Mouse (Mus musculus): ENCODE data around the gene Clpb. TPM values are rescaled to one million over a fixed set of nuclear protein-coding genes. Genes with fewer than 3 reads are reported as not detected.

Clpb gene
- polyA plus RNA-seq, 1 experiment from 2014 or later, result 56.2 TPM

GRCm38 (mm10) chr7:101777053-101777452 lies 113.6 kb downstream of the Clpb start:
- peaks cover 15% of the 10 kb centered on the region for H3K4me1 ChIP-seq
- H3K36me3 ChIP-seq (replicated peaks), result peaks cover 54% of the 10 kb centered on the region

GRCm38 (mm10) chr7:101817861-101818401 lies 154.5 kb downstream of the Clpb start, which contains the start of gene Phox2a:
Phox2a (plus strand) TSS chr7:101818313.
- no peaks in the 10 kb centered on the region for H3K9me3 ChIP-seq
- peaks cover 41% of the 10 kb centered on the region for H3K4me1 ChIP-seq
- WGBS, result 1% methylated on average over 45 of the region's 45 CpGs
- peaks cover 3% of the 10 kb centered on the region for H3K36me3 ChIP-seq (replicated peaks)
- DNase-seq (ENCODE audit: low spot score), result peak; percentile 36
- H3K4me3 ChIP-seq, result peak within 1 kb of the TSS; percentile 52
- no peak within 1 kb of the TSS; the same call in 1 of the 2 replicates for H3K27ac ChIP-seq (replicated peaks)
- peaks cover 78% of the 10 kb centered on the region for H3K27me3 ChIP-seq (replicated peaks; ENCODE audit: low read depth, poor library complexity, severe bottlenecking)

More at GRCm38 (mm10) chr7:101777053-101777452, 113.6 kb downstream of the Clpb start:
- Histone ChIP-seq H3K27ac (replicated peaks) (no peak overlapping the region), H3K27me3 (replicated peaks; ENCODE audit: low read depth, poor library complexity, severe bottlenecking) (no peaks in the 10 kb centered on the region), H3K9me3 (no peaks in the 10 kb centered on the region), H3K4me3 (no peak overlapping the region)
- 91% methylated on average over 1 of the region's 1 CpGs for WGBS
- DNase-seq (ENCODE audit: low spot score), result no peak

- WGBS, result 2% methylated on average over 35 of the region's 35 CpGs
- peak overlapping the region; percentile 64 for H3K4me3 ChIP-seq
- H3K4me1 ChIP-seq, result peaks cover 55% of the 10 kb centered on the region
- peaks cover 29% of the 10 kb centered on the region for H3K36me3 ChIP-seq (replicated peaks)
- DNase-seq (ENCODE audit: low spot score), result peak; percentile 55
- H3K9me3 ChIP-seq, result no peaks in the 10 kb centered on the region
- no peak overlapping the region; the same call in 1 of the 2 replicates for H3K27ac ChIP-seq (replicated peaks)
- peaks cover 89% of the 10 kb centered on the region for H3K27me3 ChIP-seq (replicated peaks; ENCODE audit: low read depth, poor library complexity, severe bottlenecking)
These were observed 157.0 kb downstream of the Clpb start for GRCm38 (mm10) chr7:101820295-101821030.

GRCm38 (mm10) chr7:101821571-101822501 lies 158.4 kb downstream of the Clpb start:
- Histone ChIP-seq H3K4me3 (peak overlapping the region; percentile 64), H3K4me1 (peaks cover 55% of the 10 kb centered on the region), H3K9me3 (no peaks in the 10 kb centered on the region), H3K27ac (replicated peaks) (peak overlapping the region; percentile 90), H3K27me3 (replicated peaks; ENCODE audit: low read depth, poor library complexity, severe bottlenecking) (peaks cover 75% of the 10 kb centered on the region), H3K36me3 (replicated peaks) (peaks cover 42% of the 10 kb centered on the region)
- under 1% methylated on average over 71 of the region's 71 CpGs for WGBS
- peak; percentile 88 for DNase-seq (ENCODE audit: low spot score)

GRCm38 (mm10) chr7:101822836-101823757 lies 159.7 kb downstream of the Clpb start:
- peak; percentile 62 for DNase-seq (ENCODE audit: low spot score)
- Histone ChIP-seq H3K4me3 (0 out of 2 replicates have a peak overlapping the region, but pooled peaks have one; percentile 64), H3K4me1 (peaks cover 49% of the 10 kb centered on the region), H3K27ac (replicated peaks) (no peak overlapping the region), H3K36me3 (replicated peaks) (peaks cover 55% of the 10 kb centered on the region), H3K9me3 (no peaks in the 10 kb centered on the region), H3K27me3 (replicated peaks; ENCODE audit: low read depth, poor library complexity, severe bottlenecking) (peaks cover 63% of the 10 kb centered on the region)
- 27% methylated on average over 32 of the region's 32 CpGs for WGBS

GRCm38 (mm10) chr7:101823758-101824630 lies 160.6 kb downstream of the Clpb start:
- H3K9me3 ChIP-seq, result no peaks in the 10 kb centered on the region
- H3K36me3 ChIP-seq (replicated peaks), result peaks cover 64% of the 10 kb centered on the region
- 85% methylated on average over 18 of the region's 18 CpGs for WGBS
- H3K4me3 ChIP-seq, result 0 out of 2 replicates have a peak overlapping the region, but pooled peaks have one; percentile 6
- no peak for DNase-seq (ENCODE audit: low spot score)
- no peak overlapping the region for H3K27ac ChIP-seq (replicated peaks)
- peaks cover 54% of the 10 kb centered on the region for H3K27me3 ChIP-seq (replicated peaks; ENCODE audit: low read depth, poor library complexity, severe bottlenecking)
- H3K4me1 ChIP-seq, result peaks cover 43% of the 10 kb centered on the region

GRCm38 (mm10) chr7:101830373-101830772 lies 166.9 kb downstream of the Clpb start:
- Histone ChIP-seq H3K4me3 (no peak overlapping the region), H3K9me3 (no peaks in the 10 kb centered on the region), H3K27me3 (replicated peaks; ENCODE audit: low read depth, poor library complexity, severe bottlenecking) (no peaks in the 10 kb centered on the region), H3K27ac (replicated peaks) (no peak overlapping the region), H3K4me1 (peaks cover 19% of the 10 kb centered on the region), H3K36me3 (replicated peaks) (peaks cover 91% of the 10 kb centered on the region)
- WGBS, result 99% methylated on average over 3 of the region's 3 CpGs
- no peak for DNase-seq (ENCODE audit: low spot score)

- Histone ChIP-seq H3K27ac (replicated peaks) (no peak overlapping the region), H3K36me3 (replicated peaks) (peaks cover 80% of the 10 kb centered on the region), H3K4me3 (no peak overlapping the region), H3K4me1 (peaks cover 29% of the 10 kb centered on the region), H3K27me3 (replicated peaks; ENCODE audit: low read depth, poor library complexity, severe bottlenecking) (no peaks in the 10 kb centered on the region), H3K9me3 (no peaks in the 10 kb centered on the region)
- 92% methylated on average over 8 of the region's 8 CpGs for WGBS
- no peak for DNase-seq (ENCODE audit: low spot score)
These were observed 168.0 kb downstream of the Clpb start for GRCm38 (mm10) chr7:101831437-101831836.

- Histone ChIP-seq H3K9me3 (no peaks in the 10 kb centered on the region), H3K4me3 (no peak overlapping the region), H3K36me3 (replicated peaks) (peaks cover 71% of the 10 kb centered on the region), H3K27me3 (replicated peaks; ENCODE audit: low read depth, poor library complexity, severe bottlenecking) (no peaks in the 10 kb centered on the region), H3K27ac (replicated peaks) (no peak overlapping the region), H3K4me1 (peaks cover 29% of the 10 kb centered on the region)
- WGBS, result 93% methylated on average over 4 of the region's 4 CpGs
- no peak for DNase-seq (ENCODE audit: low spot score)
These were observed 168.9 kb downstream of the Clpb start for GRCm38 (mm10) chr7:101832372-101832771.

- Histone ChIP-seq H3K36me3 (replicated peaks) (peaks cover 61% of the 10 kb centered on the region), H3K4me3 (no peak overlapping the region), H3K27me3 (replicated peaks; ENCODE audit: low read depth, poor library complexity, severe bottlenecking) (no peaks in the 10 kb centered on the region), H3K9me3 (no peaks in the 10 kb centered on the region), H3K27ac (replicated peaks) (no peak overlapping the region), H3K4me1 (peaks cover 33% of the 10 kb centered on the region)
- DNase-seq (ENCODE audit: low spot score), result no peak
- WGBS, result 74% methylated on average over 5 of the region's 5 CpGs
These were observed 169.9 kb downstream of the Clpb start for GRCm38 (mm10) chr7:101833352-101833751.
